Mouse (Mus musculus): ENCODE results near the gene Cox17. TPM values are rescaled to one million over a fixed set of nuclear protein-coding genes. Genes with fewer than 3 reads are reported as not detected.

Gene Cox17
- polyA plus RNA-seq, 1 experiment from 2014 or later, result 274 TPM

GRCm38 (mm10) chr16:38398266-38398665 is 51.5 kb downstream of the Cox17 start:
- Histone ChIP-seq H3K4me1 (ENCODE audit: insufficient read depth) (peaks cover 42% of the 10 kb centered on the region), H3K27ac (ENCODE audit: low read depth) (peak overlapping the region; percentile 88), H3K27me3 (ENCODE audit: insufficient read depth, low read length) (no peaks in the 10 kb centered on the region), H3K4me3 (ENCODE audit: low read depth, low read length) (no peak overlapping the region), H3K9me3 (ENCODE audit: low read length) (no peaks in the 10 kb centered on the region), H3K36me3 (replicated peaks; ENCODE audit: insufficient read depth, low read length) (no peaks in the 10 kb centered on the region), H3K4me2 (ENCODE audit: low read depth, low read length) (no peak overlapping the region), H3K9ac (replicated peaks) (no peak overlapping the region)
- no peak for DNase-seq
- ATAC-seq, result no peak
- no peak for TF ChIP-seq CTCF (IDR thresholded peaks at IDR 0.05; ENCODE audit: low read depth)
- no peak for TF ChIP-seq EP300 (IDR thresholded peaks at IDR 0.05; ENCODE audit: low read depth)
- 73% methylated on average over 6 of the region's 6 CpGs for WGBS (ENCODE audit: insufficient replicate concordance)

GRCm38 (mm10) chr16:38399076-38399475 is 52.3 kb downstream of the Cox17 start:
- Histone ChIP-seq H3K9ac (replicated peaks) (0 out of 2 replicates have a peak overlapping the region, but pooled peaks have one; percentile 6), H3K27me3 (ENCODE audit: insufficient read depth, low read length) (no peaks in the 10 kb centered on the region), H3K9me3 (ENCODE audit: low read length) (no peaks in the 10 kb centered on the region), H3K27ac (ENCODE audit: low read depth) (peak overlapping the region; percentile 88), H3K4me2 (ENCODE audit: low read depth, low read length) (peak overlapping the region; percentile 64; the same call in 1 of the 2 replicates), H3K4me1 (ENCODE audit: insufficient read depth) (peaks cover 41% of the 10 kb centered on the region), H3K4me3 (ENCODE audit: low read depth, low read length) (no peak overlapping the region), H3K36me3 (replicated peaks; ENCODE audit: insufficient read depth, low read length) (no peaks in the 10 kb centered on the region)
- TF ChIP-seq EP300 (IDR thresholded peaks at IDR 0.05; ENCODE audit: low read depth) (no peak), CTCF (IDR thresholded peaks at IDR 0.05; ENCODE audit: low read depth) (no peak)
- WGBS (ENCODE audit: insufficient replicate concordance), result 33% methylated on average over 3 of the region's 3 CpGs
- no peak for DNase-seq
- ATAC-seq, result peak; percentile 25

- no peaks in the 10 kb centered on the region for H3K27me3 ChIP-seq (ENCODE audit: insufficient read depth, low read length)
- ATAC-seq (peak; percentile 92), DNase-seq (peak; percentile 72)
- H3K4me3 ChIP-seq (ENCODE audit: low read depth, low read length), result no peak overlapping the region
- peak overlapping the region; percentile 62 for H3K9ac ChIP-seq (replicated peaks)
- no peaks in the 10 kb centered on the region for H3K36me3 ChIP-seq (replicated peaks; ENCODE audit: insufficient read depth, low read length)
- 14% methylated on average over 17 of the region's 17 CpGs for WGBS (ENCODE audit: insufficient replicate concordance)
- H3K4me1 ChIP-seq (ENCODE audit: insufficient read depth), result peaks cover 35% of the 10 kb centered on the region
- peak; percentile 57 for TF ChIP-seq EP300 (IDR thresholded peaks at IDR 0.05; ENCODE audit: low read depth)
- no peak for TF ChIP-seq CTCF (IDR thresholded peaks at IDR 0.05; ENCODE audit: low read depth)
- peak overlapping the region; percentile 88 for H3K27ac ChIP-seq (ENCODE audit: low read depth)
- H3K9me3 ChIP-seq (ENCODE audit: low read length), result no peaks in the 10 kb centered on the region
- H3K4me2 ChIP-seq (ENCODE audit: low read depth, low read length), result peak overlapping the region; percentile 64
Measured at GRCm38 (mm10) chr16:38399531-38400231, 52.9 kb downstream of the Cox17 start.

GRCm38 (mm10) chr16:38400311-38400960 is 53.6 kb downstream of the Cox17 start:
- 79% methylated on average over 9 of the region's 9 CpGs for WGBS (ENCODE audit: insufficient replicate concordance)
- DNase-seq, result no peak
- H3K4me1 ChIP-seq (ENCODE audit: insufficient read depth), result peaks cover 33% of the 10 kb centered on the region
- H3K9ac ChIP-seq (replicated peaks), result peak overlapping the region; percentile 62; the same call in 1 of the 2 replicates
- H3K9me3 ChIP-seq (ENCODE audit: low read length), result no peaks in the 10 kb centered on the region
- H3K36me3 ChIP-seq (replicated peaks; ENCODE audit: insufficient read depth, low read length), result 0 out of 2 replicates have a peak, but pooled peaks cover 2% of the 10 kb centered on the region
- no peak for ATAC-seq
- peak overlapping the region; percentile 64 for H3K4me2 ChIP-seq (ENCODE audit: low read depth, low read length)
- no peaks in the 10 kb centered on the region for H3K27me3 ChIP-seq (ENCODE audit: insufficient read depth, low read length)
- TF ChIP-seq CTCF (IDR thresholded peaks at IDR 0.05; ENCODE audit: low read depth) (no peak), EP300 (IDR thresholded peaks at IDR 0.05; ENCODE audit: low read depth) (no peak)
- no peak overlapping the region for H3K4me3 ChIP-seq (ENCODE audit: low read depth, low read length)
- H3K27ac ChIP-seq (ENCODE audit: low read depth), result peak overlapping the region; percentile 88

GRCm38 (mm10) chr16:38401468-38401867 is 54.7 kb downstream of the Cox17 start:
- WGBS (ENCODE audit: insufficient replicate concordance), result 76% methylated on average over 6 of the region's 6 CpGs
- H3K9me3 ChIP-seq (ENCODE audit: low read length), result no peaks in the 10 kb centered on the region
- peaks cover 33% of the 10 kb centered on the region for H3K4me1 ChIP-seq (ENCODE audit: insufficient read depth)
- no peak overlapping the region for H3K4me3 ChIP-seq (ENCODE audit: low read depth, low read length)
- DNase-seq, result no peak
- no peak for TF ChIP-seq EP300 (IDR thresholded peaks at IDR 0.05; ENCODE audit: low read depth)
- TF ChIP-seq CTCF (IDR thresholded peaks at IDR 0.05; ENCODE audit: low read depth), result no peak
- no peak overlapping the region for H3K4me2 ChIP-seq (ENCODE audit: low read depth, low read length)
- H3K9ac ChIP-seq (replicated peaks), result no peak overlapping the region
- no peaks in the 10 kb centered on the region for H3K27me3 ChIP-seq (ENCODE audit: insufficient read depth, low read length)
- no peak overlapping the region for H3K27ac ChIP-seq (ENCODE audit: low read depth)
- ATAC-seq, result no peak
- H3K36me3 ChIP-seq (replicated peaks; ENCODE audit: insufficient read depth, low read length), result 0 out of 2 replicates have a peak, but pooled peaks cover 4% of the 10 kb centered on the region

Other genes starting within 250 kb of the Cox17 start
- 13.8 and 14.6 TPM in 2 replicates for gene Nr1i2, start 52.2 kb upstream of the Cox17 start, polyA plus RNA-seq (2015; fragmentation: Nextera tagmentation; extraction: Ambion mirVana)
- 0.04 TPM in 1 of 2 replicates, not detected in the other for gene Maats1, start 4.8 kb upstream of the Cox17 start, polyA plus RNA-seq (2015; fragmentation: Nextera tagmentation; extraction: Ambion mirVana)
- gene Gm21987, start within 50 bp of the Cox17 start, polyA plus RNA-seq (2015; fragmentation: Nextera tagmentation; extraction: Ambion mirVana), result not detected in 2 replicates
- gene Popdc2, start 15.2 kb downstream of the Cox17 start, polyA plus RNA-seq (2015; fragmentation: Nextera tagmentation; extraction: Ambion mirVana), result 10.8 and 12.6 TPM in 2 replicates
- gene Pla1a, start 86.2 kb downstream of the Cox17 start, polyA plus RNA-seq (2015; fragmentation: Nextera tagmentation; extraction: Ambion mirVana), result 49.8 and 55.8 TPM in 2 replicates
- 17.9 and 22.2 TPM in 2 replicates for gene Adprh, start 105.7 kb downstream of the Cox17 start, polyA plus RNA-seq (2015; fragmentation: Nextera tagmentation; extraction: Ambion mirVana)
- 0.13 and 0.15 TPM in 2 replicates for gene Cd80, start 108.6 kb downstream of the Cox17 start, polyA plus RNA-seq (2015; fragmentation: Nextera tagmentation; extraction: Ambion mirVana)
- 14.8 and 17.0 TPM in 2 replicates for gene Timmdc1, start 175.7 kb downstream of the Cox17 start, polyA plus RNA-seq (2015; fragmentation: Nextera tagmentation; extraction: Ambion mirVana)
- 6.1 and 6.3 TPM in 2 replicates for gene Poglut1, start 203.3 kb downstream of the Cox17 start, polyA plus RNA-seq (2015; fragmentation: Nextera tagmentation; extraction: Ambion mirVana)
- 15.7 and 18.4 TPM in 2 replicates for gene Tmem39a, start 211.7 kb downstream of the Cox17 start, polyA plus RNA-seq (2015; fragmentation: Nextera tagmentation; extraction: Ambion mirVana)

Measured in liver, postnatal 0 days (tissue).